Mouse (Mus musculus): Measurements from ENCODE around the gene Slc2a9. TPM values are rescaled to one million over a fixed set of nuclear protein-coding genes. Genes with fewer than 3 reads are reported as not detected.

The Slc2a9 gene
- 0.34 TPM in 1 of 2 replicates, not detected in the other for polyA plus RNA-seq (2016; fragmentation: Nextera tagmentation; extraction: Ambion mirVana)

DNA sequence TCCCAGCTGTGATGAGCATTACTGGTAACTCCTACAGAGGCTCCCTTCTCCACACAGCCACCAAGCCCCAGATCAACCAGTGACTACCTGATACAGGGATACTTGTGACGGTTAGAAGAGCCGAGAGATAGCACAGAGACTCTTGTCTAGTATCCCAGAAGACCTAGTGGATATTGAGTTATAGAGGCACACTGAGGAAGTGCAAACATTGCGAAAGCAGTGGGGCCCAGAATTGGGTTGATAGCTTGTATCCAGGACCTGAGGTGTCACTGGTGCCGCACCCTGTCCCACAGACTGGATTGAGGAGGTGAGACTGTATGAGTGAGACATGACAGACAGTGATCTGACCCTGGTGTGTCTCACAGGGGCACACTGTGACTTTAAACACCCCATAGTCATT lies at the start of gene Slc2a9:
Gene Slc2a9 (minus strand): TSS at position 152 of the 400 bp plus-strand sequence.
- H3K27ac ChIP-seq (replicated peaks) = no peak within 1 kb of the TSS
- no peak within 1 kb of the TSS for H3K4me3 ChIP-seq
- no peak for DNase-seq (ENCODE audit: low spot score)
- WGBS = 91% methylated on average over 4 of the region's 4 CpGs
- H3K4me1 ChIP-seq = peaks cover 23% of the 10 kb centered on the region
- no peaks in the 10 kb centered on the region for H3K27me3 ChIP-seq (replicated peaks; ENCODE audit: low read depth, poor library complexity, severe bottlenecking)
- no peaks in the 10 kb centered on the region for H3K9me3 ChIP-seq
- H3K36me3 ChIP-seq (replicated peaks) = no peaks in the 10 kb centered on the region

DNA sequence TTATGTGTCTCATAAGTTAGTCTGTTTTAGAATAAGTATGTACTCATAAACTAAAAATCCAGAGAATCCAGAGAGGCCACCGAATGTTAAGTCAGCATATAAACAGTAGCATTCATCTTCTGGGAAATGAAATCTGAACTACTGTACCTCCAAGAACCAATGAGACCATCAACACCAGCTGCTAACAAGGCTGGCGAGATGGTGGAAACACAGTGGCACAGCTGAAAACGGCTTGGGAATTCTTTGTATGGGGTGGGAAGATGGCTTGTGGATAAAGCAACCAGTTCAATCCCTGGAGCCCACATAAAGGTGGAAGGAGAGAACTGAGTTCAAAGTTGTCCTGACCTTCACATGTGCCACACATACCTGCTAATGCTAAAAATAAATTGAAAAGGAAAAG lies 49.7 kb upstream of the Slc2a9 start:
- WGBS = 93% methylated on average over 3 of the region's 3 CpGs
- no peak overlapping the region for H3K27ac ChIP-seq (replicated peaks)
- no peaks in the 10 kb centered on the region for H3K9me3 ChIP-seq
- H3K27me3 ChIP-seq (replicated peaks; ENCODE audit: low read depth, poor library complexity, severe bottlenecking) = no peaks in the 10 kb centered on the region
- peaks cover 23% of the 10 kb centered on the region for H3K4me1 ChIP-seq
- peaks cover 98% of the 10 kb centered on the region for H3K36me3 ChIP-seq (replicated peaks)
- DNase-seq (ENCODE audit: low spot score) = no peak
- H3K4me3 ChIP-seq = no peak overlapping the region

DNA sequence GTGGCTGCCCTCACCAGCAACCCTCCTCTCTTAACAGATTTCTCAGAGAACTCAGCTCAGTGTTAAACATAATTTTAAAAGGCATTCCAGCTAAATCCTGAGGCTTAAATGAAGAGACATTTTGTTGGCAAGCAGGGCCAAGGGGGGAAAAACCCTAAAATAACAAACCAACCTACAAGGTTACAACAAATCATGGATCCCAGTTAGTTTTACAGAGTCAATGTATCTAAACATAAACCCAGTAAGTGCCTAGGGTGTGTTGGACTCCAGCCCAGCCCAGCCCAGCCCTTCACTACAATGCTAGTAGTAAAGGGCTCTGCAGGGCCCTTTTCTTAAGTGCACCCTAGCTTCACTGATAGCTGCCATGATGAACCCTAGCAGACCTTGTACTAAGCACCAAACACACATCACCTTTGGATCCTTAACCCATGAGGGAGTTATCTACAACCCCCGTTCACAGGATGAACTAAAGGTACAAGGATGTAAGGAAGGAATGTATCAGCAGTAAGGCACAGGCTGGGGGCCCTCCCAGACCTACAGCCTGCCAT lies 47.4 kb upstream of the Slc2a9 start:
- WGBS = 89% methylated on average over 1 of the region's 1 CpGs
- Histone ChIP-seq H3K9me3 (no peaks in the 10 kb centered on the region), H3K27ac (replicated peaks) (no peak overlapping the region), H3K4me3 (no peak overlapping the region), H3K36me3 (replicated peaks) (peaks cover 100% of the 10 kb centered on the region), H3K27me3 (replicated peaks; ENCODE audit: low read depth, poor library complexity, severe bottlenecking) (no peaks in the 10 kb centered on the region), H3K4me1 (peaks cover 23% of the 10 kb centered on the region)
- DNase-seq (ENCODE audit: low spot score) = no peak

DNA sequence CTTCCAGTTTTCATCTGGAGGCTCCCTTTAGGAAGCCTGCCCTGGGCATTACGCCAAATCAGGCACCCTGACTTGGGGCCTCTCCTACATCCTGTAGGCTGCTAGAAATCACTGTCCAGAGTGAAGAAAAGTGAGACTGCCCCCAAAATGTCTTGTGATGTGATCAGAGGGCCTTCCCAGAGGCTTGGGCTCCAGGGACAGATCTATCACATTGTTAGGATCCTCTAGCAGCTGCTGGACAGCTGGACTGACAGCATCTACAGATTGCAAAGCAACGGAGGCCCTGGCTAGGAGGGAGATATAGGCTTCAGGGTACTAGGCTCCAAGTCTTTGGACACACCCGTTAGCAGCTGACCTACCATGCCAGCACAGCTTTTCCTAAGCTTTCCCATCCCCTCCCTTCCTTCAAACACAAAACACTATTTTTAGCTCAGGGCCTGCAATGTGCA lies 46.5 kb upstream of the Slc2a9 start:
- H3K4me1 ChIP-seq = peaks cover 15% of the 10 kb centered on the region
- 84% methylated on average over 3 of the region's 3 CpGs for WGBS
- no peaks in the 10 kb centered on the region for H3K27me3 ChIP-seq (replicated peaks; ENCODE audit: low read depth, poor library complexity, severe bottlenecking)
- H3K36me3 ChIP-seq (replicated peaks) = peaks cover 100% of the 10 kb centered on the region
- no peak overlapping the region for H3K27ac ChIP-seq (replicated peaks)
- no peak overlapping the region for H3K4me3 ChIP-seq
- H3K9me3 ChIP-seq = no peaks in the 10 kb centered on the region
- no peak for DNase-seq (ENCODE audit: low spot score)

DNA sequence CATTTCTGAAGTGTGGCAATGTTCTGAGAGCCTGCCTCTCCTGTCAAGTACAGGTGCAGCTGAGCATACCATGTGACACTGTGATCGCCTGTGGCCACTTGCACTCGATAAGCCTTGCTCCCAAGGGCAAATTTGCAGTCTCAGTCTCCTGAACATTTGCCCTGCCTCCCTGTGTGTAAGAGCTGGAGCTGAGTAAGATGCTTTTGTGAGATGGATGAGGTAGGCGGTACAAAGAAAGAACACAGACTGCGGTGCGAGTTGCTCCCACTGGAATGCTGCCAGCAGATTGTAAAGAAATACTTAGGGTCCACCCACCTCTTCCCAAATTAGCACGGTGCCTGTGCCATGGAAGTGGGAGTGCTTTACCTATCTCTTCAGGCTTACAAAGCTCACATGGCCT lies 44.4 kb upstream of the Slc2a9 start:
- Histone ChIP-seq H3K4me1 (no peaks in the 10 kb centered on the region), H3K27me3 (replicated peaks; ENCODE audit: low read depth, poor library complexity, severe bottlenecking) (no peaks in the 10 kb centered on the region), H3K4me3 (no peak overlapping the region), H3K9me3 (no peaks in the 10 kb centered on the region), H3K27ac (replicated peaks) (no peak overlapping the region), H3K36me3 (replicated peaks) (peaks cover 100% of the 10 kb centered on the region)
- WGBS = 87% methylated on average over 6 of the region's 6 CpGs
- DNase-seq (ENCODE audit: low spot score) = no peak

DNA sequence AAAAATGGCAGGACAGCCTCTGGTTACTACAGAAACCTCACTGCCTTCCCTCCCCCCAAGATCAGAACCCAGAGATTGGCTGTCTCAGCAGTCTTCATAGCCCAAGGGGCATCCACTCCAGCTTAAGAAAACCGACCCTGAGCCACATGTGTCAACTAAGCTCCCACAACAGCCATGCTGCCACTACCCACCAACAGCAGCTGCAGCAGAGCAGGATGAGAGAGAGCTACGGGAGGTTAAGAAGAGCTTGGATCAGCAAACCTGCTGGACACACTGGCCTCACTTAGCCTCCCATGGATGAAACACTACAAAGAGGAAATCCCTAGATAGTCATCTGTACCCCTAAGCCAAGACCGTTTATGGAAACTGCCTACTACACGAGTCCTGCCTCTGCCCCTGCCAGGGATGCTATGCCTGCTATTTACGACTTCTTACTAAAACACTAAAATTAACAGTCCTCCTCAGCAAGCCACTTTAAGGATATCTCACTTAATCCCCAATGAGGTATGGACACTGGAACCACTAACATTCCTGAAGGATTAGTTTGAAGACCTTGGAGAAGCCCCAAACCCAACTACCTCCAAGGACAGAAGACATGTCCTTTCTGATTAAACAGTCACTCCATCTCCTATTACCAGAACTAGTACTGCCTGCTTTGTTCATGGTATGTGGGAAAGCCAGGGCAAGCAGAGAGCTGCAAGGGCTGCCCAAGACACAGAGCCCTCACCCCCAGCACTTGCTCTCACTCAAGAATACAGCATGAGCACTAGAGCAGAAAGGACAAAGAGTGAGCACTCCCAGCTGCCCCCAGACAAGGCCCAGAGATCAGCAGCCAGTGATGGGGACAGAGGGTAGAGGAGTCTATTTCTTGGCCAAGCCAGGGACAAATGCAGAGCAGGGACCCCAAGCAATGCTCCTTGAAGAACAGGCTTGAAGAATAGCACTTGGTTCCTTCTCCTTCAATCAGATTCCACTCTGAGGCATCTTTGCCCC lies 41.8 kb upstream of the Slc2a9 start:
- Histone ChIP-seq H3K4me3 (no peak overlapping the region), H3K9me3 (no peaks in the 10 kb centered on the region), H3K4me1 (no peaks in the 10 kb centered on the region), H3K27ac (replicated peaks) (no peak overlapping the region), H3K36me3 (replicated peaks) (peaks cover 100% of the 10 kb centered on the region), H3K27me3 (replicated peaks; ENCODE audit: low read depth, poor library complexity, severe bottlenecking) (no peaks in the 10 kb centered on the region)
- DNase-seq (ENCODE audit: low spot score) = no peak
- 71% methylated on average over 5 of the region's 5 CpGs for WGBS

DNA sequence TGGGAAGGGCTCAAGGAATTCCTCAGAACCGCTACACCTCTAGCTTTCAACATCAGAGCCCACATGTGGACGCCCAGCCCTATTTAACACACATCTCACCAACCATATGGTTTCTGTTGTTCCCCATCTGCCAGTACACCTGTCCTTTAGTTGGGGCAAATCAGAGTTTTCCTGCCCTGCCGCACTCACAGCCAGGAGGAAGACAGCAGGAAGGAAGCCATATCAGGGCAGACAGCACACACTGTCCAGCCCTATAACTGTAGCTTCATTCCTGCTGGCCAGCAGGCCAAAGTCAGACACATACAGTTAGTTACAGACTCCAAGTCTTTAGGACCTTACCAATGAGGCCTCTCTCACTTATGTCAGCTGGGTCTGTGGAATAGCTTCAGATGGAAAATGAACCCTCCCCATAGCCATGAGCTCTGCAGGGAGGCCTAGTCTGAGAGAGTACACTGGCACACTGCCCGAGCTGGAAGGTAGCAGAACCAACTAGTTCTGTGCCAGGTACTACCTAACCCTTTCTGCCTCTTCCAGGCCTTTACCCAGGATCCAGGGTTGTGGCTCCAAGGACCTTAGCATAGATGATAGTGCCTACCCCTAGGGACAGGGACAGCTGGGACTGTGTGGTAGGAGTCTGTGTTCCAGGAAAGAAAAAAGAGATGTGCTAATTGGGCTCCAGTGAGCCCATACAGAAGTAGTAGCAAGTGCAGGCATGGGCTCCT lies 40.7 kb upstream of the Slc2a9 start:
- H3K36me3 ChIP-seq (replicated peaks) = peaks cover 100% of the 10 kb centered on the region

DNA sequence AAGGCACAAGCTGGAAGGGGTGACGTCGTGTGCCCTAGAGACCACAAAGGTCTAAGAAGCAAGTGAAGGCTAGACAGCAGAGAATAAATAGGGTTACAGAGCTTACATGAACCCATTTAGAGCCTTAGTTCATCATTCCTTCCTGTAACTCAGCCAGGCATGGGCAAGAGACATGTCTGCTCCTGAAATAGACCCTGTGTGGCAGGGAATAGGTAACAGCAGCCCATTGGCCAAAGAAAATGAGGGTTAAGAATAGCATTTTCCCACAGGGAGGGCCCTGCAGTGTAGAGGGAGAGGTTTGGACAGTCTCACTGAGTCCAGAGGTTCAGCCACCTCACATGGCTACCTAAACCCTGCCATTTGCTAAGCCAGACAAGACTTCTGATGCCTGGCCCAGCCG lies 38.8 kb upstream of the Slc2a9 start:
- 89% methylated on average over 3 of the region's 3 CpGs for WGBS
- Histone ChIP-seq H3K36me3 (replicated peaks) (peaks cover 100% of the 10 kb centered on the region), H3K4me3 (no peak overlapping the region), H3K9me3 (no peaks in the 10 kb centered on the region), H3K27ac (replicated peaks) (no peak overlapping the region), H3K27me3 (replicated peaks; ENCODE audit: low read depth, poor library complexity, severe bottlenecking) (no peaks in the 10 kb centered on the region), H3K4me1 (no peaks in the 10 kb centered on the region)
- DNase-seq (ENCODE audit: low spot score) = no peak

More for the DNA sequence above, 40.7 kb upstream of the Slc2a9 start:
- Histone ChIP-seq H3K27ac (replicated peaks) (no peak overlapping the region), H3K4me3 (no peak overlapping the region), H3K4me1 (no peaks in the 10 kb centered on the region), H3K27me3 (replicated peaks; ENCODE audit: low read depth, poor library complexity, severe bottlenecking) (no peaks in the 10 kb centered on the region), H3K9me3 (no peaks in the 10 kb centered on the region)
- no peak for DNase-seq (ENCODE audit: low spot score)
- 89% methylated on average over 4 of the region's 4 CpGs for WGBS

DNA sequence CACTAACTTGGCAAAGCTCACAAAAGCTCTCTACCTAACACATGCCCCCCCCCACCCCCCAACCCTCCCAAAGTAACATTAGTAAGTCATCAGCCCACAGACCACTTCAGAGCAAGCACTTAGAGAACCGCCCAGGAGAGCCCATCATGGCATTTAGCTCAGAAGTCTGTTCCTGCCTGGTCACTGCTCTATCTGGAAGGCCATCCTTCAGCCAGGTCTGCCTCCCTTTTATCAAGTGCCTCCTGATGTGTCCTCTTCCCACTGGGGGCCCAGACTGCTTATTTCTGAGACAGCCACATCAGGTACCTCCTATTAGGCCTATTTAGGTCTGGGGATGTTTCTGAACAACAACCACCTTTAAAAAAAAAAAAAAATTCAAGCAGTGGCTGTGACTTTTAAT lies 38.0 kb upstream of the Slc2a9 start:
- peaks cover 100% of the 10 kb centered on the region for H3K36me3 ChIP-seq (replicated peaks)

DNA sequence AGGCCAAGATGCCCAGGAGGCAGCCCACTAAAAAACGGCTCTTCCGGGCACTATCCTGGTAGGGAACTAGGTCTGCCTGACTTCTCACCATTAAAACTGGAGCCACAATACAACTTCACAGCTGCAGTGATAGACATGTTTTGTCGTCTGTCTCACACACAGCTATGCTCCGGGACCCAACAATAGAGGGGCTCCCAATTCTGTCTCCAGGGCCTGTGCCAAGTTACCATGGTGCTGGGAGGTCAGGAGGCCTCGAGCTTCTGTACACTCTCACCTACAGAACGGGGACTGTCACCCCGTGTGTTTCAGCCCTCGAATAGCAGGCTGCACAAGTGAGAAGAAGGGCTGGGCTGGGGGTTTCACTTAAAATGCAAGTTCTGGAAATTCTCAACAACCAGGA lies 35.6 kb upstream of the Slc2a9 start:
- no peaks in the 10 kb centered on the region for H3K27me3 ChIP-seq (replicated peaks; ENCODE audit: low read depth, poor library complexity, severe bottlenecking)
- no peak for DNase-seq (ENCODE audit: low spot score)
- peaks cover 100% of the 10 kb centered on the region for H3K36me3 ChIP-seq (replicated peaks)
- no peak overlapping the region for H3K27ac ChIP-seq (replicated peaks)
- 93% methylated on average over 8 of the region's 8 CpGs for WGBS
- H3K9me3 ChIP-seq = no peaks in the 10 kb centered on the region
- H3K4me3 ChIP-seq = no peak overlapping the region
- no peaks in the 10 kb centered on the region for H3K4me1 ChIP-seq

More for the DNA sequence above, 38.0 kb upstream of the Slc2a9 start:
- no peaks in the 10 kb centered on the region for H3K9me3 ChIP-seq
- H3K27ac ChIP-seq (replicated peaks) = no peak overlapping the region
- H3K4me3 ChIP-seq = no peak overlapping the region
- no peaks in the 10 kb centered on the region for H3K27me3 ChIP-seq (replicated peaks; ENCODE audit: low read depth, poor library complexity, severe bottlenecking)
- WGBS = 83% methylated on average over 1 of the region's 1 CpGs
- no peaks in the 10 kb centered on the region for H3K4me1 ChIP-seq
- DNase-seq (ENCODE audit: low spot score) = no peak

DNA sequence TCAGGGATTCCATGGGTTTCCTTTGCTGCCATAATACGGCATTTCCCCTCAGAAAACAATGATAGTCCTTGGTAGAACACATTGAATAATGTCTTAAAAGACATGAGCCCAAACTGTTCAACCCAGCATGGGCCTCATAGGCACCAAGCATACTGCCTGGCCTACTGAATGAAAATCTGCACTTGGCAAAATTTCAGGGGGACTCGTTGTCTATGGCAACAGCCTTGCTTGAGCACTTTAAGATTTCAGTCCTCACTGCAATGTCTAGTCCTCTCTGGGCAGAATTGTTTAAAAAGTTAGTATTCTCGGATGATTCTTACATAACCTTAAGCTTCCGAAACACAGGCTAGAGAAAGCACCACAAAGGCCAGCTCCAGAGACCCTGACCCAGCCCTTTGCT lies 34.9 kb upstream of the Slc2a9 start:
- no peak for DNase-seq (ENCODE audit: low spot score)
- no peak overlapping the region for H3K27ac ChIP-seq (replicated peaks)
- 95% methylated on average over 4 of the region's 4 CpGs for WGBS

DNA sequence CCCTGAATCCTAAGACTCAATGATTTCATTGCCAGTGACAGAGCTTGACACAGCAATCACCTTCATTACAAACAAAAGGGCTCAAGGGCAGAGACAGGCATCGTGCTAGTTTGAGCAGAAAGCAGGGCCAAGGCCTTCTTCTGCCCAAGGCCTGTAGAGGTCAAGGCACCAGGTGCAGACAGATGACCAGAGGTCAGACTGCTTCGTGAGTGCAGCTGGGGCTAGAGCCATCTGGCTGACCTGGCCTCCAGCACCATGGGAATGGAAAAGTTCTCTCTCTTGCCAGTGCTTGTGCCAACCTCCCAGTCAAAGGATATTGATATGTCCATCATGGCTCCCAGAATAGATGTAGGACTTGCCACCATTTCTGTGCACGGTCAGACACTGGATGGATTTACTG lies 33.9 kb upstream of the Slc2a9 start:
- H3K4me3 ChIP-seq = no peak overlapping the region
- no peak overlapping the region for H3K27ac ChIP-seq (replicated peaks)
- 82% methylated on average over 3 of the region's 3 CpGs for WGBS
- DNase-seq (ENCODE audit: low spot score) = no peak
- H3K36me3 ChIP-seq (replicated peaks) = peaks cover 100% of the 10 kb centered on the region
- no peaks in the 10 kb centered on the region for H3K4me1 ChIP-seq
- H3K9me3 ChIP-seq = no peaks in the 10 kb centered on the region
- H3K27me3 ChIP-seq (replicated peaks; ENCODE audit: low read depth, poor library complexity, severe bottlenecking) = no peaks in the 10 kb centered on the region

More for the DNA sequence above, 34.9 kb upstream of the Slc2a9 start:
- H3K36me3 ChIP-seq (replicated peaks) = peaks cover 100% of the 10 kb centered on the region
- H3K27me3 ChIP-seq (replicated peaks; ENCODE audit: low read depth, poor library complexity, severe bottlenecking) = no peaks in the 10 kb centered on the region
- no peaks in the 10 kb centered on the region for H3K4me1 ChIP-seq
- H3K4me3 ChIP-seq = no peak overlapping the region
- H3K9me3 ChIP-seq = no peaks in the 10 kb centered on the region

Measured in embryonic facial prominence, embryonic 10.5 days (tissue).